ENCODE assay signal across 11 mouse cellular contexts in genomic region chr2:30439631-30440030, GRCm38 (mm10). TPM values are rescaled to one million over a fixed set of nuclear protein-coding genes. Genes with fewer than 3 reads are reported as not detected.
DNase-seq lines count a peak whose midpoint lies in the region; ATAC-seq lines count a peak whose summit lies in the region.
"Had no signal": no experiment of that assay in that cellular context is flagged by ENCODE, and none has a peak within 500 bp of the region (broad histone marks: within the 10 kb centered on the region; RNA-seq: fewer than 3 reads in every experiment).

No protein-coding gene starts in this region.

- DNase-seq in heart, adult 18-20 months = no peak
- DNase-seq in neural tube, embryonic 10.5 days (ENCODE audit: extremely low spot score, low spot score) = no peak
- no peak for DNase-seq in spleen, postnatal 4 days (ENCODE audit: low spot score in 2 of 2)
- DNase-seq: cerebellum, postnatal 14 days had no signal

- no peaks in the 10 kb centered on the region for H3K27me3 ChIP-seq in heart, embryonic 13.5 days (replicated peaks)
- no peaks in the 10 kb centered on the region for H3K27me3 ChIP-seq in neural tube, embryonic 13.5 days
- H3K27me3 ChIP-seq in limb, embryonic 12.5 days = no peaks in the 10 kb centered on the region
- no peaks in the 10 kb centered on the region for H3K27me3 ChIP-seq in stomach, embryonic 16.5 days (ENCODE audit: control insufficient read depth, insufficient read depth, low read length)
- H3K27me3 ChIP-seq: CH12.LX had no signal

- H3K4me2 ChIP-seq in heart, embryonic 13.5 days = no peak overlapping the region
- no peak overlapping the region for H3K4me2 ChIP-seq in neural tube, embryonic 13.5 days
- H3K4me2 ChIP-seq in limb, embryonic 12.5 days = no peak overlapping the region
- no peak overlapping the region for H3K4me2 ChIP-seq in stomach, embryonic 16.5 days (ENCODE audit: low read depth, low read length)

- H3K27ac ChIP-seq in heart, embryonic 13.5 days (replicated peaks) = peak overlapping the region; percentile 100
- peak overlapping the region; percentile 99; the same call in 1 of the 2 replicates for H3K27ac ChIP-seq in neural tube, embryonic 13.5 days (replicated peaks)
- peak overlapping the region; percentile 100 for H3K27ac ChIP-seq in limb, embryonic 12.5 days
- peak overlapping the region; percentile 100 for H3K27ac ChIP-seq in stomach, embryonic 16.5 days (ENCODE audit: low read length)

- 89% methylated on average over 6 of the region's 6 CpGs for WGBS in heart, embryonic 13.5 days
- WGBS in neural tube, embryonic 13.5 days = 93% methylated on average over 6 of the region's 6 CpGs
- WGBS in limb, embryonic 12.5 days = 94% methylated on average over 6 of the region's 6 CpGs
- WGBS in stomach, embryonic 16.5 days = 90% methylated on average over 6 of the region's 6 CpGs

- H3K36me3 ChIP-seq in heart, embryonic 13.5 days = peaks cover 65% of the 10 kb centered on the region
- H3K36me3 ChIP-seq in neural tube, embryonic 13.5 days = peaks cover 49% of the 10 kb centered on the region
- H3K36me3 ChIP-seq in limb, embryonic 12.5 days = peaks cover 76% of the 10 kb centered on the region
- peaks cover 18% of the 10 kb centered on the region for H3K36me3 ChIP-seq in stomach, embryonic 16.5 days (ENCODE audit: control insufficient read depth, insufficient read depth, low read length)

- H3K9me3 ChIP-seq in heart, embryonic 13.5 days = no peaks in the 10 kb centered on the region
- H3K9me3 ChIP-seq in neural tube, embryonic 13.5 days = no peaks in the 10 kb centered on the region
- no peaks in the 10 kb centered on the region for H3K9me3 ChIP-seq in limb, embryonic 12.5 days
- H3K9me3 ChIP-seq in stomach, embryonic 16.5 days (replicated peaks; ENCODE audit: control insufficient read depth, low read length) = no peaks in the 10 kb centered on the region

- peak overlapping the region; percentile 84 for H3K9ac ChIP-seq in heart, embryonic 13.5 days
- H3K9ac ChIP-seq in neural tube, embryonic 13.5 days = peak overlapping the region; percentile 14; the same call in 1 of the 2 replicates
- H3K9ac ChIP-seq in limb, embryonic 12.5 days (replicated peaks) = no peak overlapping the region; the same call in 1 of the 2 replicates
- peak overlapping the region; percentile 75 for H3K9ac ChIP-seq in stomach, embryonic 16.5 days (ENCODE audit: low read length)

- H3K4me1 ChIP-seq in heart, embryonic 13.5 days = peaks cover 59% of the 10 kb centered on the region
- H3K4me1 ChIP-seq in neural tube, embryonic 13.5 days (replicated peaks) = peaks cover 52% of the 10 kb centered on the region
- H3K4me1 ChIP-seq in limb, embryonic 12.5 days (replicated peaks) = peaks cover 52% of the 10 kb centered on the region
- H3K4me1 ChIP-seq in stomach, embryonic 16.5 days (ENCODE audit: control insufficient read depth, insufficient read depth, low read length) = peaks cover 58% of the 10 kb centered on the region

- no peak for ATAC-seq in heart, embryonic 13.5 days (ENCODE audit: extremely low read depth, insufficient number of reproducible peaks, low FRiP score, low TSS enrichment)
- ATAC-seq in neural tube, embryonic 13.5 days (ENCODE audit: low read depth) = no peak
- no peak for ATAC-seq in limb, embryonic 12.5 days (ENCODE audit: insufficient number of reproducible peaks, insufficient read depth, low FRiP score, low TSS enrichment, low read depth)
- ATAC-seq in stomach, embryonic 16.5 days (ENCODE audit: insufficient read depth, low FRiP score) = no peak
- ATAC-seq in megakaryocyte, adult 5-6 weeks (ENCODE audit: poor library complexity, severe bottlenecking) = no peak
- ATAC-seq: activated CD4-positive, CD25-positive, alpha-beta regulatory T cell, adult 4 months had no signal

- H3K4me3 ChIP-seq in heart, embryonic 13.5 days = no peak overlapping the region
- H3K4me3 ChIP-seq in neural tube, embryonic 13.5 days = no peak overlapping the region
- no peak overlapping the region for H3K4me3 ChIP-seq in limb, embryonic 12.5 days (replicated peaks)
- no peak overlapping the region for H3K4me3 ChIP-seq in stomach, embryonic 16.5 days (replicated peaks; ENCODE audit: low read length)

RNA-seq across cellular contexts. Expression of gene Ptpa, which starts 23.8 kb away (rescaled TPM):
- polyA plus RNA-seq in heart, embryonic 13.5 days (2015; fragmentation: Nextera tagmentation; extraction: Ambion mirVana) = 100.0 and 109 TPM in 2 replicates
- 10 to 100 TPM; 81.6 to 96.7 TPM for total RNA-seq in heart, adult 18-20 months (2021)
- polyA plus RNA-seq in neural tube, embryonic 13.5 days (2015; fragmentation: Nextera tagmentation; extraction: Ambion mirVana) = 124 and 126 TPM in 2 replicates
- polyA plus RNA-seq in limb, embryonic 12.5 days (2016; fragmentation: Nextera tagmentation; extraction: Ambion mirVana) = 154 and 155 TPM in 2 replicates
- polyA plus RNA-seq in stomach, embryonic 16.5 days (2015; fragmentation: Nextera tagmentation; extraction: Ambion mirVana) = 138 and 146 TPM in 2 replicates
- 68.9 and 69.0 TPM in 2 replicates for total RNA-seq in megakaryocyte, adult 5-6 weeks (2015)
- 44.3 and 45.9 TPM in 2 replicates for total RNA-seq in megakaryocyte, adult 5-6 weeks (2017)

RNA-seq across cellular contexts. Expression of gene Crat, which starts 24.0 kb away (rescaled TPM):
- polyA plus RNA-seq in heart, embryonic 13.5 days (2015; fragmentation: Nextera tagmentation; extraction: Ambion mirVana) = 74.5 and 76.8 TPM in 2 replicates
- total RNA-seq in heart, adult 18-20 months (2021) = 100 to 1,000 TPM; 507 to 509 TPM
- polyA plus RNA-seq in neural tube, embryonic 13.5 days (2015; fragmentation: Nextera tagmentation; extraction: Ambion mirVana) = 22.2 and 23.0 TPM in 2 replicates
- 24.4 and 27.5 TPM in 2 replicates for polyA plus RNA-seq in limb, embryonic 12.5 days (2016; fragmentation: Nextera tagmentation; extraction: Ambion mirVana)
- polyA plus RNA-seq in stomach, embryonic 16.5 days (2015; fragmentation: Nextera tagmentation; extraction: Ambion mirVana) = 27.7 and 29.0 TPM in 2 replicates
- total RNA-seq in megakaryocyte, adult 5-6 weeks (2015) = 26.2 and 29.6 TPM in 2 replicates
- total RNA-seq in megakaryocyte, adult 5-6 weeks (2017) = 13.9 and 14.2 TPM in 2 replicates

RNA-seq across cellular contexts. Expression of gene Ier5l, which starts 34.4 kb away (rescaled TPM):
- 0.96 and 1.0 TPM in 2 replicates for polyA plus RNA-seq in heart, embryonic 13.5 days (2015; fragmentation: Nextera tagmentation; extraction: Ambion mirVana)
- total RNA-seq in heart, adult 18-20 months (2021) = 1 to 10 TPM; 2.6 to 3.2 TPM
- 2.1 and 3.1 TPM in 2 replicates for polyA plus RNA-seq in neural tube, embryonic 13.5 days (2015; fragmentation: Nextera tagmentation; extraction: Ambion mirVana)
- 3.6 and 4.5 TPM in 2 replicates for polyA plus RNA-seq in limb, embryonic 12.5 days (2016; fragmentation: Nextera tagmentation; extraction: Ambion mirVana)
- polyA plus RNA-seq in stomach, embryonic 16.5 days (2015; fragmentation: Nextera tagmentation; extraction: Ambion mirVana) = 0.56 and 0.83 TPM in 2 replicates
- total RNA-seq in megakaryocyte, adult 5-6 weeks (2015) = 0.18 and 0.40 TPM in 2 replicates
- total RNA-seq in megakaryocyte, adult 5-6 weeks (2017) = 0.99 and 1.1 TPM in 2 replicates

RNA-seq across cellular contexts. Expression of gene Dolpp1, which starts 47.6 kb away (rescaled TPM):
- 18.8 and 23.2 TPM in 2 replicates for polyA plus RNA-seq in heart, embryonic 13.5 days (2015; fragmentation: Nextera tagmentation; extraction: Ambion mirVana)
- total RNA-seq in heart, adult 18-20 months (2021) = 1 to 10 TPM; 6.4 to 7.8 TPM
- 51.4 and 52.0 TPM in 2 replicates for polyA plus RNA-seq in neural tube, embryonic 13.5 days (2015; fragmentation: Nextera tagmentation; extraction: Ambion mirVana)
- 33.2 and 39.1 TPM in 2 replicates for polyA plus RNA-seq in limb, embryonic 12.5 days (2016; fragmentation: Nextera tagmentation; extraction: Ambion mirVana)
- 39.0 and 45.8 TPM in 2 replicates for polyA plus RNA-seq in stomach, embryonic 16.5 days (2015; fragmentation: Nextera tagmentation; extraction: Ambion mirVana)
- 5.3 and 6.0 TPM in 2 replicates for total RNA-seq in megakaryocyte, adult 5-6 weeks (2015)
- 11.5 and 16.8 TPM in 2 replicates for total RNA-seq in megakaryocyte, adult 5-6 weeks (2017)
